Mouse (Mus musculus) left cerebral cortex, postnatal 25 days (tissue): ENCODE measurements around the gene Ice1. TPM values are rescaled to one million over a fixed set of nuclear protein-coding genes. Genes with fewer than 3 reads are reported as not detected.

Experiments used
- total RNA-seq, 2 experiments: library from RNA; stranded (reverse); gene quantifications; 2 replicates each; pipeline ENCODE4 v1.2.3; 2021

The Ice1 gene
- total RNA-seq, 2 experiments from 2014 or later, result 60.7 to 69.3 TPM

Other genes starting within 250 kb of the Ice1 start
- gene Adamts16, start 204.2 kb upstream of the Ice1 start, total RNA-seq, result 1 to 10 TPM; 4.4 to 4.7 TPM